In the genomic region with DNA sequence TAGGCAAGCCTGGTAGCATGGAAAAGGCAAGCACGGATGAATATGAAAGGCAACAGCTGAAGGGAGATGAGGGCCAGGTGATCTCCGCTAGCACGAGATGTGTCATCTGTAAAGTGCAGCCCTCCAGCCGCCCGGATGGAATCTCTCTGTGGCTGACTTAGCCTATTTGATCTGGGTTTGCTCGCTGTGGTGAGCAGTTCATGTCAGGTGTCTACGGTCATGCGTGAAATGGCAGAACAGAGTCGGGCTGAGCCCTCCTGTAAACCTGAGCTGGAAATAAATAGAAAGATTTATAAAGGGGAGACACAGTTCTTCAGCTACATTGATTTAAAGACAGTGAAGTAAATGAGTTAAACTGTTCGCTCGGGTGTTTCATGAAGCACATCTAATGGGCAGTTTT, we compare ENCODE assay signal across 18 mouse cellular contexts.
"Had no signal": no experiment of that assay in that cellular context is flagged by ENCODE, and none has a peak within 500 bp of the region (broad histone marks: within the 10 kb centered on the region; RNA-seq: fewer than 3 reads in every experiment).

No protein-coding gene starts in this region.

- H3K4me3 ChIP-seq: layer of hippocampus, adult 2 months; limb, embryonic 10.5 days; limb, embryonic 13.5 days; midbrain, embryonic 12.5 days; midbrain, embryonic 15.5 days; neural tube, embryonic 12.5 days; neural tube, embryonic 15.5 days had no signal

- H3K27me3 ChIP-seq: midbrain, embryonic 12.5 days; midbrain, embryonic 15.5 days; neural tube, embryonic 12.5 days had no signal

- H3K4me2 ChIP-seq: limb, embryonic 13.5 days; lung, embryonic 14.5 days; midbrain, embryonic 12.5 days; midbrain, embryonic 15.5 days; neural tube, embryonic 12.5 days; neural tube, embryonic 15.5 days had no signal

- H3K36me3 ChIP-seq: limb, embryonic 10.5 days; limb, embryonic 13.5 days; midbrain, embryonic 12.5 days; midbrain, embryonic 15.5 days; neural tube, embryonic 12.5 days; neural tube, embryonic 15.5 days had no signal

- H3K9ac ChIP-seq: limb, embryonic 13.5 days; liver, embryonic 14.5 days; liver, postnatal 0 days; lung, embryonic 14.5 days; midbrain, embryonic 12.5 days; midbrain, embryonic 15.5 days; neural tube, embryonic 12.5 days; neural tube, embryonic 15.5 days had no signal

- H3K4me1 ChIP-seq: limb, embryonic 10.5 days; limb, embryonic 13.5 days; midbrain, embryonic 12.5 days; midbrain, embryonic 15.5 days; neural tube, embryonic 12.5 days; neural tube, embryonic 15.5 days had no signal

- DNase-seq: kidney, adult 8-10 months; kidney, postnatal 4 days; layer of hippocampus, adult 9-11 months; liver, postnatal 0 days; lung, embryonic 14.5 days; thymus, adult 18-20 months; thymus, postnatal 36 days had no signal

- H3K9me3 ChIP-seq: limb, embryonic 10.5 days; limb, embryonic 13.5 days; midbrain, embryonic 12.5 days; midbrain, embryonic 15.5 days; neural tube, embryonic 12.5 days; neural tube, embryonic 15.5 days had no signal

- H3K27ac ChIP-seq: layer of hippocampus, adult 2 months; limb, embryonic 10.5 days; limb, embryonic 13.5 days; liver, embryonic 14.5 days; macrophage; midbrain, embryonic 12.5 days; midbrain, embryonic 15.5 days; neural tube, embryonic 12.5 days; neural tube, embryonic 15.5 days had no signal

- ATAC-seq: intestine, postnatal 0 days; liver, postnatal 0 days; lung, postnatal 0 days; midbrain, embryonic 15.5 days had no signal
